Mouse (Mus musculus) embryonic fibroblast, embryonic 13.5 days (primary cell): ENCODE measurements around the gene Enam.
A peak's percentile ranks its signal among the peaks of the same experiment; 100 is the strongest.

ENCODE experiments used
- CTCF ChIP-seq: IDR thresholded peaks from 2 replicates; pipeline ENCODE4 v1.5.1; 2011; ENCODE audit warnings: mild to moderate bottlenecking, control low read depth, low read length, moderate library complexity, borderline replicate concordance; ENCODE audit not compliant: insufficient read depth
- POLR2A ChIP-seq: IDR thresholded peaks from 2 replicates; pipeline ENCODE4 v1.6.1; 2011; ENCODE audit warnings: low read depth, mild to moderate bottlenecking, control low read depth, low read length, moderate library complexity

DNA sequence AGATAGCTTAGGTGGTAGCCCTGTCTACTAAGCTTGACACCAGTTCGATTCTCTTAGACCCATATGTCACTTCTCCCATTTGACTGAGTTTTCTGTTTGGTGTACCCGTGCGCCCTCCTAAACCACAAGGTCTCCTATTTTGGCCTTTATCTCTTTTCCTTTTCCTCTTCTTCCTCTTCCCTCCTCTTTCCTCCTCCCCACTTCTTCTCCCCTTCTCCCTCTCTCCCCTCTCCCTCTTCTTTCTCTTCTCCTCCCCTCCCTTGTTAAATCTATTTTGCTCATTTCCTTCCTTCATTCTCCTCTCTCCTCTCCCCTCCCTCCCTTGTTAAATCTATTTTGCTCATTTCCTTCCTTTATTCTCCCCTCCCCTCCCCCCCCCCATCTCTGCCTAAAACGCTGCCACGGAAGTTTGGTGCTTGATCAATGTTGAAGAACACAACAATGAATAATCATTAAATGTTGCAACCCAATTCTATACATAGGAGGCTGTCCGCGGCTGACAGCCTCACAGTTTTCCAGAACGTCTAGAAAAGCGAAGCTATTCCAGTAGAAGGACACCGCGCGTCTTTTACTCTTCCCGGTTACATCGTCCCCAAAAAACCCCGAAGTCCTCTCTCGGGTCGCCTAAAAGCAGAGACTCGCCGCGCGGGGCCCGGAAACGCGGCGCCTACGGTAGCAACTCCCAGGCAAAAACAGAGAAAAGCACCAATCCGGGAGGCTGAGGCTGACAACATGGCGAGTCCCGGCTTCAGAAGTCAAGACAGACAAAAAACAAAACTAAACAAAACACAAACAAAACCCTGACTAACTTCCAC, 65.7 kb downstream of the Enam start:
- peak; percentile 36; the same call in 1 of the 2 replicates for TF ChIP-seq POLR2A
- no peak for TF ChIP-seq CTCF
